Mouse (Mus musculus) mammary gland, adult 2 months (tissue): ENCODE measurements around the gene Spred2. TPM values are rescaled to one million over a fixed set of nuclear protein-coding genes. Genes with fewer than 3 reads are reported as not detected.

Source experiments
- polyA plus RNA-seq: library from polyadenylated mRNA; depleted of rRNA; stranded (reverse); fragments of >200 nt; gene quantifications from 2 replicates; pipeline ENCODE4 v1.2.3, GENCODE M21; 2012; ENCODE audit warnings: low replicate concordance; rRNA removed

The Spred2 gene
- polyA plus RNA-seq: 14.5 and 22.4 TPM in 2 replicates

DNA sequence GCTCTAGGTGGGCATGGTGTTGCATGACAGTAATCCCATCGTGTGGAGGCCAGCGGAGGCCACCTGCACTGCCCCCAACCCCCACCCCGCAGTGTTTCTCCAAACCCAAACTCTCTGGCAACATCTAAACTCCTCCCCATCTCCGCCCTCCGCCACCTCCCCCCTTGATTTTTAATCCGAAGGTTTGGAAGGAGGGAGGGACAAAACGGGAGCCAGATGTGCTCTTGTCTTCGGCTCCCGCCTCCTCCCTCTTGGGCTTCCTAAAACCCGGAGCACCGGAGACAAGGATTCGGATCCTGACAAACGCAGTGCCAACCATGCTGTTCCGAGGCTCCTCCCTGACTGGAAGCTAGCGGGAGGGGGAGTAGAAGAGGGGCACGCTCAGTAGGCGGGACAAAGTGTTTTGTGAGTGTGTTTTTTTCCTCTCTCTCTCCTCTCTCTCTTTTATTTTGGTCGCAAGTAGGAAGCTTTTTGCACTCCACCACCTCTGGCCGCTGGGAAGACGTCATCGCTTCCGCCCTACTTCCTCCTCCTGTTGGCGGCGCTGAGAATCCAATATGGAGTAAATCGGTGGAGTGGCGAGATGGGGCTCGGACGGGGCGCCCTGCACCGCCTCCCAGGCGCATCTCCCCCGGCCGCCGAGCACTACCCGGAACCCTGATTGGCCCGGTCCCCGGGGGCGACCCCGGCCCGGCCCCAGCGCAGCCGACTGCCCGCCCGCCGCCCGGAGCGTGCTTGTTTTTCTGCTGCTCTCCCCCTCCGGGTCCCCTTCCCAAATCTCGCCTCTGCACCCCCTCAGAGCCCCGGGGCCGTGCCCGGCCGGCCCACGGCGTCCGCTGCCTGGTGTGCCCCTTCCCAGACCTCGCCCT lies at the start of gene Spred2:
TSS of gene Spred2 (plus strand) at position 488 of the 869 bp plus-strand sequence.

Other genes starting within 250 kb of the Spred2 start
- gene Actr2, start 188.5 kb downstream of the Spred2 start, polyA plus RNA-seq: 17.0 and 28.8 TPM in 2 replicates